Mouse (Mus musculus) liver, adult 2 months (tissue): ENCODE measurements around the gene Epn3. TPM values are rescaled to one million over a fixed set of nuclear protein-coding genes. Genes with fewer than 3 reads are reported as not detected.

Source experiments
- DNase-seq: peaks from one replicate; pipeline ENCODE4 v3.0.0-alpha.2; 2011; ENCODE audit warnings: low read depth, low spot score; ENCODE audit errors: extremely low read depth
- H3K27ac ChIP-seq: fragments of 200-500 bp; replicated peaks from 2 replicates; pipeline ENCODE4 v1.5.1; 2012; ENCODE audit warnings: low read depth, mild to moderate bottlenecking, control low read depth, inconsistent platforms, low read length; ENCODE audit not compliant: insufficient read depth
- H3K27me3 ChIP-seq: fragments of 200-500 bp; 2 replicates; pipeline ENCODE4 v1.6.1; 2012; ENCODE audit warnings: mild to moderate bottlenecking, moderate library complexity, low read length, inconsistent platforms; ENCODE audit not compliant: control insufficient read depth, insufficient read depth
- H3K36me3 ChIP-seq: fragments of 200-500 bp; 2 replicates; pipeline ENCODE4 v1.6.1; 2012; ENCODE audit warnings: low read length, inconsistent platforms; ENCODE audit not compliant: control insufficient read depth, insufficient read depth
- H3K4me1 ChIP-seq: fragments of 200-500 bp; 2 replicates; pipeline ENCODE4 v1.6.1; 2011; ENCODE audit warnings: low read length; ENCODE audit not compliant: control insufficient read depth, insufficient read depth
- H3K4me3 ChIP-seq: fragments of 200-500 bp; 2 replicates; pipeline ENCODE4 v1.5.1; 2011; ENCODE audit warnings: low read depth, mild to moderate bottlenecking, control low read depth, low read length, moderate library complexity; ENCODE audit not compliant: insufficient read depth
- H3K79me2 ChIP-seq: fragments of 200-500 bp; 2 replicates; pipeline ENCODE4 v1.6.1; 2012; ENCODE audit warnings: inconsistent platforms, mild to moderate bottlenecking, low read length, moderate library complexity; ENCODE audit not compliant: control insufficient read depth, insufficient read depth
- H3K9ac ChIP-seq: fragments of 200-500 bp; 2 replicates; pipeline ENCODE4 v1.6.1; 2012; ENCODE audit warnings: low read depth, mild to moderate bottlenecking, control low read depth, inconsistent platforms, low read length
- CTCF ChIP-seq: fragments of 200-500 bp; IDR thresholded peaks from 2 replicates; pipeline ENCODE4 v1.5.1; 2011; ENCODE audit warnings: low read depth, low read length, control low read depth
- POLR2A ChIP-seq: fragments of 200-500 bp; IDR thresholded peaks from 2 replicates; pipeline ENCODE4 v1.6.1; 2011; ENCODE audit warnings: low read length, control low read depth; ENCODE audit not compliant: insufficient read depth; ENCODE audit errors: extremely low read depth
- whole genome bisulfite sequencing: fragments of 180-500 bp; shearing (Covaris S2); methylation state at CpG from one replicate; pipeline ENCODE4 v1.1.7; 2018; 5-methylcytosine and 5-hydroxymethylcytosine counted together
- polyA plus RNA-seq: library from polyadenylated mRNA; depleted of rRNA; stranded (reverse); fragments of >200 nt; gene quantifications from 2 replicates; pipeline ENCODE4 v1.2.3, GENCODE M21; 2012
- total RNA-seq: library from RNA; depleted of rRNA; stranded (reverse); fragments of >200 nt; gene quantifications from 2 replicates; pipeline ENCODE4 v1.2.3, GENCODE M21; 2014

Epn3 gene
- total and polyA plus RNA-seq, 2 experiments: 0.05 TPM; not detected in 1

- H3K27me3 ChIP-seq: no peaks in the 10 kb centered on the region
- no peaks in the 10 kb centered on the region for H3K4me1 ChIP-seq
- H3K9ac ChIP-seq: no peak overlapping the region
- 77% methylated on average over 5 of the region's 5 CpGs for WGBS
- DNase-seq: no peak
- no peak overlapping the region for H3K4me3 ChIP-seq
- no peak for TF ChIP-seq CTCF
- TF ChIP-seq POLR2A: no peak
- H3K27ac ChIP-seq: no peak overlapping the region
- no peaks in the 10 kb centered on the region for H3K36me3 ChIP-seq
- H3K79me2 ChIP-seq: no peaks in the 10 kb centered on the region
Observed at GRCm38 (mm10) chr11:94454756-94455155, 45.0 kb downstream of the Epn3 start.

GRCm38 (mm10) chr11:94451091-94451773 is 48.5 kb downstream of the Epn3 start:
- no peak for DNase-seq
- Histone ChIP-seq H3K27me3 (no peaks in the 10 kb centered on the region), H3K4me1 (no peaks in the 10 kb centered on the region), H3K27ac (no peak overlapping the region), H3K9ac (no peak overlapping the region), H3K36me3 (no peaks in the 10 kb centered on the region), H3K79me2 (no peaks in the 10 kb centered on the region), H3K4me3 (no peak overlapping the region)
- TF ChIP-seq POLR2A (no peak), CTCF (no peak)
- 72% methylated on average over 12 of the region's 12 CpGs for WGBS

- H3K79me2 ChIP-seq: no peaks in the 10 kb centered on the region
- no peak for DNase-seq
- TF ChIP-seq POLR2A (no peak), CTCF (no peak)
- no peaks in the 10 kb centered on the region for H3K27me3 ChIP-seq
- no peaks in the 10 kb centered on the region for H3K4me1 ChIP-seq
- no peaks in the 10 kb centered on the region for H3K36me3 ChIP-seq
- WGBS: 70% methylated on average over 5 of the region's 5 CpGs
- no peak overlapping the region for H3K9ac ChIP-seq
- no peak overlapping the region for H3K27ac ChIP-seq
- no peak overlapping the region for H3K4me3 ChIP-seq
Observed at GRCm38 (mm10) chr11:94449886-94450285, 49.9 kb downstream of the Epn3 start.

GRCm38 (mm10) chr11:94449239-94449638 is 50.5 kb downstream of the Epn3 start:
- Histone ChIP-seq H3K27ac (no peak overlapping the region), H3K79me2 (no peaks in the 10 kb centered on the region), H3K4me1 (no peaks in the 10 kb centered on the region), H3K27me3 (no peaks in the 10 kb centered on the region; the same call in 1 of the 2 replicates), H3K4me3 (no peak overlapping the region), H3K36me3 (no peaks in the 10 kb centered on the region), H3K9ac (no peak overlapping the region)
- no peak for DNase-seq
- no peak for TF ChIP-seq POLR2A
- no peak for TF ChIP-seq CTCF
- 72% methylated on average over 8 of the region's 8 CpGs for WGBS

GRCm38 (mm10) chr11:94447017-94447416 is 52.8 kb downstream of the Epn3 start:
- TF ChIP-seq POLR2A (no peak), CTCF (no peak)
- H3K9ac ChIP-seq: no peak overlapping the region
- no peak for DNase-seq
- no peak overlapping the region for H3K4me3 ChIP-seq
- H3K4me1 ChIP-seq: no peaks in the 10 kb centered on the region
- no peak overlapping the region for H3K27ac ChIP-seq
- H3K27me3 ChIP-seq: no peaks in the 10 kb centered on the region; the same call in 1 of the 2 replicates
- WGBS: 41% methylated on average over 3 of the region's 3 CpGs
- H3K79me2 ChIP-seq: no peaks in the 10 kb centered on the region
- no peaks in the 10 kb centered on the region for H3K36me3 ChIP-seq

- no peak overlapping the region for H3K27ac ChIP-seq
- no peaks in the 10 kb centered on the region; the same call in 1 of the 2 replicates for H3K27me3 ChIP-seq
- no peaks in the 10 kb centered on the region for H3K4me1 ChIP-seq
- H3K79me2 ChIP-seq: no peaks in the 10 kb centered on the region
- TF ChIP-seq CTCF (no peak), POLR2A (no peak)
- H3K36me3 ChIP-seq: no peaks in the 10 kb centered on the region
- no peak overlapping the region for H3K4me3 ChIP-seq
- no peak for DNase-seq
- H3K9ac ChIP-seq: no peak overlapping the region
- WGBS: 49% methylated on average over 4 of the region's 4 CpGs
Observed at GRCm38 (mm10) chr11:94445300-94445699, 54.5 kb downstream of the Epn3 start.
